Mouse (Mus musculus): ENCODE data around the gene Olfr978. TPM values are rescaled to one million over a fixed set of nuclear protein-coding genes. Genes with fewer than 3 reads are reported as not detected.
"Not testable (repeated sequence)": the region's sequence is repeated elsewhere in the genome, so short reads cannot be mapped to it uniquely, and the experiment has no call there.

Olfr978 gene
- polyA plus RNA-seq (2015; fragmentation: Nextera tagmentation; extraction: Ambion mirVana): not detected in 2 replicates

DNA sequence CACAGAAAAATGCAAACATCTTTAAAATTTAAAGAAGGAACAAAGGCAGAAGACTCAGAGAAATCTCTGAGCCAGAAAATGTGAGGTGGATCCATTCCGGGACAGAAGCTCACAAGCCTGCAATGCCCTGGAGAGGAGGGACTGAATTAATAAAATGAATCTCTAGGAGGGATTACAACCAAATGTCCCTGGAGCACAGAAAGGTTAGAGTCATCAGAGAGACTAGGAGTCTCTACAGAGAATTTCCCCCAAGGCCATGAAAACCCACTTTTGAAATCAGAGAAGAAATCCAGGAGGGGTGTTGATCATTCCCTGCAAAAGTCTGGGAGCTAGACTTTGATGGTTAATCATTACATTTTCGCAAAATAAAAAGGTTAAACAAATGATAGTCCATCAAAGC lies at the start of gene Olfr978:
TSS of gene Olfr978 (plus strand) at position 301 of the 400 bp plus-strand sequence.
- no peak for DNase-seq (ENCODE audit: low spot score)

DNA sequence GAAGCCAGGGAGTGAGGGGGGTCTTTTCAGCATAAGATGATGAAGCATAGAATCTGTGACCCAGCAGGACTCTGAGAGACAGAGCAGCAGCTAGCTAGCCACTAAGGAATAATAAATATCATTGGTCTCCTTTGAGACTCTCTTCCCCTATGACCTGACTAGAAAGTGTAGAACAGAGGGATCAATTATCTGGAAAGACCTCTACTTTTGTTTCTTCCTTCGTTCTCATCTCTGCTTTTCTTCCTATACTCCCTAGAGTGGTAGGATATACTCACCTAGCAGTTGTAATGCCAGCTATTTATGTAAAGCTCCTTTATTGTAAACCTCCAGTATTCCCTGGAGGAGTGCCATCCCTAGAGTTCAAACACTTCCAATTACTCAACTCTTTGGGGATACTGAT lies 40.0 kb upstream of the Olfr978 start, which contains the start of gene Olfr975:
TSS of gene Olfr975 (minus strand) at position 101 of the 400 bp plus-strand sequence.
- no peak for DNase-seq (ENCODE audit: low spot score)

DNA sequence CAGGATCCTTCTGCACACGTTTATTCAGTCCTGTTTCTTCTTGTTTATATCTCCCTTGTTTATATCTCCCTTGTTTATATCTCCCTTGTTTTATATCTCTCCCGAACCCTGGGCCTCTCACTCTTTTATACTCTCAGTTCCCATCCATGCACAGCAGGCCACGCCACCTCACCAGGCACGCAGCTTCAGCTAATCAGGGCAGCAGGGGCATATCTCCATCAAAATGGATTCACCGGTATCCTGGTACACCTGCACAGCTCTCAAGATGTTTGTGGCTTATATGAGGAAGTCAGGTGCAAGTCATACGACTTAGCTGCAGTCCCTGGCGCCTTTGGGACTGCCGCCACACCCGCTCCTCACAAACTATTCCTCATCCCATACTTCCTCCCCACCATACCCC lies 30.9 kb upstream of the Olfr978 start, which contains the start of gene Olfr976:
TSS of gene Olfr976 (minus strand) at position 101 of the 400 bp plus-strand sequence.
- DNase-seq (ENCODE audit: low spot score): not testable (repeated sequence)

DNA sequence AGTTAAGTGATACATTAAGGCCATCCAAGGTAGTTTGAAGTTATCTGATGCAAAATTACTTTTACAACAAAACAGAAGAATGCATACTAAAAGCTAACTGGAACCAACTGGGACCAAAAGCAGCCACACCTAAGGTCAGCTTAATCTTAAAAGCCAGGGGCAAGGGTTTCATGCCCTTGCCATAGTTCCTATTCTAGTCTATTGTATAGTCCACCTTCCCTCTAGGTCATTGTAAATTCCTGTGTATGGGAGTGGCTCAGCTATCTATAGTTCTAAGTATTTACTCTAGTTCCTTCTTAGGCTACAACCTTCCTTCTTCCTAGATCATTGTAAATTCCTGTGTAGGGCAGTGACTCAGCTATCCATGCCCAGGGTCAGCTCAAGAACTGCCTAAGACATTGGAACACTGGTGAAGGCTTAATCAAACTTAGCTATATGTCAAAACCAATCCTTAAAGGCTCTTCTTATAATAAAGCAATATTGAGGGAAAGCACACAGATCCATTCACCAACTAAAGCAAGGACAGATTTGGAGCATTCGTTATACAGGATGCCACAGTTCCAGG lies 15.2 kb upstream of the Olfr978 start:
- DNase-seq (ENCODE audit: low spot score): not testable (repeated sequence)

DNA sequence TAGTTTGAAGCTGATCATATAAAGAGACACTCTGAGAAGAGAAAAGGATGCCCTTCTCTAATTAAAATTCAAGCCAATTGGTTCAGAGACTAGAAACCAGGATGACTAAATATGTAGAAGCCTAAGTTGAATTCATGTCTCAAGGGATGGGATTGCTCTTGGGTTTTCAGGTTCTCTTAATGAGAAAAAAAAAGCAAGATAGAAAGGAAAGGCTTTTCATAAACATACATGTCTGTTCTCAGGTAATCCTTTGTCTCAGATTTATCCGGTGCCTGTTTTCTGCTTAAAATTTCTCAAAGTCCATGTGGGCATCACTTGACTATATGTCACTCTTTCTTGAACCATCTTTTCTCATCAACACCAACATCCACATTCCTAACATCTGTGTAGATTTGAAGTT lies 11.5 kb downstream of the Olfr978 start, which contains the start of gene Olfr979:
TSS of gene Olfr979 (minus strand) at position 101 of the 400 bp plus-strand sequence.
- DNase-seq (ENCODE audit: low spot score): no peak

DNA sequence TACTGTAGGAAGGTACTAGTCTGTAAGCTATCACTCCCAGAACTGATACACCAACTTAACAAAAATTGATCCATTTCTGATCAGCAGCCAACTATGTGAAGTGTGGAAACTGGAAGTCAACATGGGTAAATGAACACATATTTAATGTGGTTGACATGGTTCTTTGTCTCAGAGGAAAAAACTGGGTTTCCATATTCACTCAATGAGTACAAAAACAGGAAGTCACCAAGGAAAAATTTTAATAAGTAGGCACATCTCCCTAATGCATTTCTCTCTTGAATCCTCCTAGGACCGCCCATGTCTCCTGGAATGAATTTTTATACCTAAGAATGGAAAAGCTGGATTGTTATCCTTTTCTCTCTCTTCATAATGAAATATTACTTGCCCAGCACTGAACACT lies 17.6 kb downstream of the Olfr978 start, which contains the start of gene Olfr980:
TSS of gene Olfr980 (minus strand) at position 101 of the 400 bp plus-strand sequence.
- DNase-seq (ENCODE audit: low spot score): no peak

- DNase-seq (ENCODE audit: low spot score): no peak
These were observed 29.3 kb downstream of the Olfr978 start, which contains the start of gene Olfr981 for GRCm38 (mm10) chr9:40021164-40021563. Olfr981 (plus strand) TSS chr9:40021464.

Other genes starting within 250 kb of the Olfr978 start
- gene Olfr967, start 245.9 kb upstream of the Olfr978 start, polyA plus RNA-seq (2015; fragmentation: Nextera tagmentation; extraction: Ambion mirVana): not detected in 2 replicates
- not detected in 2 replicates for gene Olfr968, start 208.9 kb upstream of the Olfr978 start, polyA plus RNA-seq (2015; fragmentation: Nextera tagmentation; extraction: Ambion mirVana)
- gene Olfr969, start 201.2 kb upstream of the Olfr978 start, polyA plus RNA-seq (2015; fragmentation: Nextera tagmentation; extraction: Ambion mirVana): not detected in 2 replicates
- not detected in 2 replicates for gene Olfr970, start 183.3 kb upstream of the Olfr978 start, polyA plus RNA-seq (2015; fragmentation: Nextera tagmentation; extraction: Ambion mirVana)
- not detected in 2 replicates for gene Olfr971, start 155.2 kb upstream of the Olfr978 start, polyA plus RNA-seq (2015; fragmentation: Nextera tagmentation; extraction: Ambion mirVana)
- gene Olfr972, start 125.7 kb upstream of the Olfr978 start, polyA plus RNA-seq (2015; fragmentation: Nextera tagmentation; extraction: Ambion mirVana): not detected in 2 replicates
- gene Olfr229, start 84.8 kb upstream of the Olfr978 start, polyA plus RNA-seq (2015; fragmentation: Nextera tagmentation; extraction: Ambion mirVana): not detected in 2 replicates
- not detected in 2 replicates for gene Olfr974, start 54.6 kb upstream of the Olfr978 start, polyA plus RNA-seq (2015; fragmentation: Nextera tagmentation; extraction: Ambion mirVana)
- not detected in 2 replicates for gene Olfr975, start 40.1 kb upstream of the Olfr978 start, polyA plus RNA-seq (2015; fragmentation: Nextera tagmentation; extraction: Ambion mirVana)
- gene Olfr976, start 31.0 kb upstream of the Olfr978 start, polyA plus RNA-seq (2015; fragmentation: Nextera tagmentation; extraction: Ambion mirVana): not detected in 2 replicates
- gene Olfr979, start 11.4 kb downstream of the Olfr978 start, polyA plus RNA-seq (2015; fragmentation: Nextera tagmentation; extraction: Ambion mirVana): not detected in 2 replicates
- not detected in 2 replicates for gene Olfr980, start 17.5 kb downstream of the Olfr978 start, polyA plus RNA-seq (2015; fragmentation: Nextera tagmentation; extraction: Ambion mirVana)
- gene Olfr981, start 29.4 kb downstream of the Olfr978 start, polyA plus RNA-seq (2015; fragmentation: Nextera tagmentation; extraction: Ambion mirVana): not detected in 2 replicates
- not detected in 2 replicates for gene Olfr982, start 81.7 kb downstream of the Olfr978 start, polyA plus RNA-seq (2015; fragmentation: Nextera tagmentation; extraction: Ambion mirVana)
- not detected in 2 replicates for gene Olfr983, start 101.5 kb downstream of the Olfr978 start, polyA plus RNA-seq (2015; fragmentation: Nextera tagmentation; extraction: Ambion mirVana)
- not detected in 2 replicates for gene Olfr984, start 122.1 kb downstream of the Olfr978 start, polyA plus RNA-seq (2015; fragmentation: Nextera tagmentation; extraction: Ambion mirVana)
- not detected in 2 replicates for gene Olfr985, start 138.1 kb downstream of the Olfr978 start, polyA plus RNA-seq (2015; fragmentation: Nextera tagmentation; extraction: Ambion mirVana)
- gene Tmem225, start 156.0 kb downstream of the Olfr978 start, polyA plus RNA-seq (2015; fragmentation: Nextera tagmentation; extraction: Ambion mirVana): not detected in 2 replicates
- gene Olfr986, start 188.8 kb downstream of the Olfr978 start, polyA plus RNA-seq (2015; fragmentation: Nextera tagmentation; extraction: Ambion mirVana): not detected in 2 replicates
- gene Zfp202, start 200.2 kb downstream of the Olfr978 start, polyA plus RNA-seq (2015; fragmentation: Nextera tagmentation; extraction: Ambion mirVana): 1.3 and 1.6 TPM in 2 replicates

Data from thymus, postnatal 0 days (tissue).